Comparison of ENCODE assay signal across 21 mouse cellular contexts in the genomic region with DNA sequence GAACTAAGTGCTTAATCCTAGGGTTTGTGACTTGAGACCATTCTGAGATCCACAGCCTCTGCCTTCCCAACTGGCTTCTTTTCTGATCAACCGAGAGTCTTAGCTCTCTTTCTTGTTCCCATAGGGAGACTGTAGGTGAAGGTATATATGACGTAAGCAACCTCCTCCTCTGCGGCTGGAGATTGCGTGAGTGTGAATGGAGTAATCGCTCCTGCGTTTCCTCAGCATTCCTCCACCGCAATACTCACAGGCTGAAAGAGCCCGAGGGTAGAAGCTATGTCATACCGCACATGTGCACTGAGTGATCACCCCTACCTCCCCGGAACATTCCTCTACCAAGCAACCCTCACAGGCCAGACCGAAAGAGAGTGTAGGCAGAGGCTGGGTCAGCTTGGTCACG. TPM values are rescaled to one million over a fixed set of nuclear protein-coding genes. Genes with fewer than 3 reads are reported as not detected.
A peak's percentile ranks its signal among the peaks of the same experiment; 100 is the strongest.
DNase-seq lines count a peak whose midpoint lies in the region; ATAC-seq and TF ChIP-seq lines count a peak whose summit lies in the region.
"Had no signal": no experiment of that assay in that cellular context is flagged by ENCODE, and none has a peak within 500 bp of the region (broad histone marks: within the 10 kb centered on the region; RNA-seq: fewer than 3 reads in every experiment).

No protein-coding gene starts in this region.

- no peaks in the 10 kb centered on the region for H3K36me3 ChIP-seq in lung, embryonic 15.5 days
- no peaks in the 10 kb centered on the region for H3K36me3 ChIP-seq in E14TG2a.4 (ENCODE audit: insufficient read depth, low read length)
- H3K36me3 ChIP-seq: embryonic facial prominence, embryonic 13.5 days; forebrain, embryonic 12.5 days; G1E; heart, embryonic 13.5 days; hindbrain, embryonic 15.5 days had no signal

- H3K4me2 ChIP-seq in lung, embryonic 15.5 days = no peak overlapping the region
- H3K4me2 ChIP-seq: embryonic facial prominence, embryonic 13.5 days; forebrain, embryonic 12.5 days; heart, embryonic 13.5 days; hindbrain, embryonic 15.5 days had no signal

- H3K9ac ChIP-seq in lung, embryonic 15.5 days = no peak overlapping the region
- H3K9ac ChIP-seq: embryonic facial prominence, embryonic 13.5 days; forebrain, embryonic 12.5 days; forebrain, postnatal 0 days; heart, embryonic 13.5 days; hindbrain, embryonic 15.5 days had no signal

- TF ChIP-seq CTCF in E14TG2a.4 (conservative IDR thresholded peaks at IDR 0.05; ENCODE audit: low read length) = no peak

- H3K27me3 ChIP-seq in lung, embryonic 15.5 days = no peaks in the 10 kb centered on the region
- H3K27me3 ChIP-seq in E14TG2a.4 (ENCODE audit: insufficient read depth, low read length) = peaks cover 30% of the 10 kb centered on the region
- H3K27me3 ChIP-seq: embryonic facial prominence, embryonic 13.5 days; heart, embryonic 13.5 days; hindbrain, embryonic 15.5 days had no signal

- 75% methylated on average over 12 of the region's 12 CpGs for WGBS in lung, embryonic 15.5 days

- no peak overlapping the region for H3K4me3 ChIP-seq in lung, embryonic 15.5 days
- H3K4me3 ChIP-seq in E14TG2a.4 (replicated peaks; ENCODE audit: low read length) = peak overlapping the region; percentile 21; the same call in 1 of the 2 replicates
- H3K4me3 ChIP-seq: embryonic facial prominence, embryonic 13.5 days; forebrain, embryonic 12.5 days; heart, embryonic 13.5 days; hindbrain, embryonic 15.5 days had no signal

- no peaks in the 10 kb centered on the region for H3K9me3 ChIP-seq in lung, embryonic 15.5 days
- H3K9me3 ChIP-seq in E14TG2a.4 (ENCODE audit: low read length) = no peaks in the 10 kb centered on the region
- H3K9me3 ChIP-seq: embryonic facial prominence, embryonic 13.5 days; forebrain, embryonic 12.5 days; G1E; heart, embryonic 13.5 days; hindbrain, embryonic 15.5 days had no signal

- H3K27ac ChIP-seq in lung, embryonic 15.5 days = peak overlapping the region; percentile 85
- H3K27ac ChIP-seq: embryonic facial prominence, embryonic 13.5 days; forebrain, embryonic 12.5 days; heart, embryonic 13.5 days; hindbrain, embryonic 15.5 days had no signal

- no peak for DNase-seq in lung, postnatal 14 days
- DNase-seq in ZHBTc4 (ENCODE audit: low read depth, low spot score) = peak; percentile 45
- DNase-seq in kidney, adult 11 months = no peak
- DNase-seq in adrenal gland, adult 8-10 months = no peak
- DNase-seq: cerebellum, adult 18-20 months; cerebellum, adult 9-11 months; cerebellum, postnatal 36 days; forebrain, postnatal 0 days; gastrocnemius, postnatal 14 days; heart, postnatal 36 days had no signal

- peaks cover 29% of the 10 kb centered on the region for H3K4me1 ChIP-seq in lung, embryonic 15.5 days
- peaks cover 42% of the 10 kb centered on the region for H3K4me1 ChIP-seq in E14TG2a.4 (replicated peaks; ENCODE audit: low read depth, low read length)
- H3K4me1 ChIP-seq: hindbrain, embryonic 15.5 days had no signal

- no peak for ATAC-seq in lung, embryonic 15.5 days (ENCODE audit: borderline replicate concordance, extremely low read depth, low FRiP score, low TSS enrichment)
- ATAC-seq in megakaryocyte progenitor cell, adult 5-6 weeks (replicated peaks; ENCODE audit: poor library complexity) = peak; percentile 81
- ATAC-seq: forebrain, postnatal 0 days had no signal

RNA-seq across cellular contexts. Expression of a gene that starts 40.6 kb away (rescaled TPM):
- polyA plus RNA-seq in lung, embryonic 15.5 days (2015; fragmentation: Nextera tagmentation; extraction: Ambion mirVana) = 6.4 and 7.9 TPM in 2 replicates
- 5.5 TPM in 2 replicates for total RNA-seq in megakaryocyte progenitor cell, adult 5-6 weeks (2015)
- total RNA-seq in megakaryocyte progenitor cell, adult 5-6 weeks (2017) = 1.5 and 3.2 TPM in 2 replicates
- 1 to 10 TPM; 1.5 to 4.1 (median 2.1) TPM for total RNA-seq in adrenal gland, adult 8-10 months (2022)
- total RNA-seq: G1E had no signal
- polyA plus RNA-seq: G1E had no signal

RNA-seq across cellular contexts. Expression of a gene that starts 55.7 kb away (rescaled TPM):
- polyA plus RNA-seq in lung, embryonic 15.5 days (2015; fragmentation: Nextera tagmentation; extraction: Ambion mirVana) = 1.6 and 2.2 TPM in 2 replicates
- total RNA-seq in megakaryocyte progenitor cell, adult 5-6 weeks (2015) = 0.76 TPM in 1 of 2 replicates, not detected in the other
- total RNA-seq in megakaryocyte progenitor cell, adult 5-6 weeks (2017) = 0.79 TPM in 1 of 2 replicates, not detected in the other
- not detected for total RNA-seq in adrenal gland, adult 8-10 months (2022)
- total RNA-seq: adrenal gland, postnatal 14 days; forebrain, postnatal 0 days; G1E; gastrocnemius, adult 18-20 months; heart, adult 8-10 months had no signal
- polyA plus RNA-seq: G1E had no signal
